Comparison of ENCODE assay signal across 9 mouse cellular contexts in genomic region chr13:95444291-95444690, GRCm38 (mm10). TPM values are rescaled to one million over a fixed set of nuclear protein-coding genes. Genes with fewer than 3 reads are reported as not detected.
A peak's percentile ranks its signal among the peaks of the same experiment; 100 is the strongest.
DNase-seq lines count a peak whose midpoint lies in the region; ATAC-seq lines count a peak whose summit lies in the region.
"Had no signal": no experiment of that assay in that cellular context is flagged by ENCODE, and none has a peak within 500 bp of the region (broad histone marks: within the 10 kb centered on the region; RNA-seq: fewer than 3 reads in every experiment).

No protein-coding gene starts in this region.

- peak overlapping the region; percentile 84 for H3K4me2 ChIP-seq in neural tube, embryonic 11.5 days (ENCODE audit: low read depth)
- peak overlapping the region; percentile 89 for H3K4me2 ChIP-seq in hindbrain, embryonic 11.5 days (replicated peaks; ENCODE audit: low read depth, low read length)

- H3K9ac ChIP-seq in neural tube, embryonic 11.5 days (ENCODE audit: low read length): no peak overlapping the region; the same call in 1 of the 2 replicates
- peak overlapping the region; percentile 8; the same call in 1 of the 2 replicates for H3K9ac ChIP-seq in hindbrain, embryonic 11.5 days (ENCODE audit: low read depth, low read length)
- H3K9ac ChIP-seq: liver, embryonic 15.5 days had no signal

- peaks cover 3% of the 10 kb centered on the region; the same call in 1 of the 2 replicates for H3K4me1 ChIP-seq in neural tube, embryonic 11.5 days (ENCODE audit: control insufficient read depth, insufficient read depth, low read length)
- H3K4me1 ChIP-seq in hindbrain, embryonic 11.5 days (replicated peaks; ENCODE audit: control insufficient read depth, insufficient read depth, low read length): peaks cover 3% of the 10 kb centered on the region
- H3K4me1 ChIP-seq in midbrain, embryonic 10.5 days: peaks cover 21% of the 10 kb centered on the region
- H3K4me1 ChIP-seq: liver, embryonic 15.5 days had no signal

- peaks cover 31% of the 10 kb centered on the region for H3K27me3 ChIP-seq in neural tube, embryonic 11.5 days (ENCODE audit: control insufficient read depth, insufficient read depth, low read length)
- H3K27me3 ChIP-seq in hindbrain, embryonic 11.5 days (ENCODE audit: control insufficient read depth, insufficient read depth, low read length): peaks cover 23% of the 10 kb centered on the region
- peaks cover 53% of the 10 kb centered on the region for H3K27me3 ChIP-seq in midbrain, embryonic 10.5 days (ENCODE audit: low read depth, poor library complexity, severe bottlenecking)

- no peaks in the 10 kb centered on the region for H3K9me3 ChIP-seq in neural tube, embryonic 11.5 days (ENCODE audit: control insufficient read depth, low read length)
- H3K9me3 ChIP-seq in hindbrain, embryonic 11.5 days (ENCODE audit: control insufficient read depth, low read length): no peaks in the 10 kb centered on the region
- H3K9me3 ChIP-seq in midbrain, embryonic 10.5 days (replicated peaks): no peaks in the 10 kb centered on the region
- H3K9me3 ChIP-seq: liver, embryonic 15.5 days had no signal

- DNase-seq in neural tube, embryonic 11.5 days (ENCODE audit: low spot score): no peak
- no peak for DNase-seq in neural tube, embryonic 10.5 days (ENCODE audit: extremely low spot score, low spot score)
- DNase-seq in hindbrain, embryonic 11.5 days (ENCODE audit: low spot score): no peak
- DNase-seq in midbrain, embryonic 10.5 days (ENCODE audit: low spot score): peak; percentile 39
- no peak for DNase-seq in thymus, postnatal 36 days
- DNase-seq in layer of hippocampus, adult 9-10 months (ENCODE audit: low spot score): no peak
- no peak for DNase-seq in thymus, postnatal 25 days

- H3K36me3 ChIP-seq in neural tube, embryonic 11.5 days (ENCODE audit: control insufficient read depth, insufficient read depth, low read length): no peaks in the 10 kb centered on the region
- no peaks in the 10 kb centered on the region for H3K36me3 ChIP-seq in hindbrain, embryonic 11.5 days (ENCODE audit: control insufficient read depth, insufficient read depth, low read length)
- no peaks in the 10 kb centered on the region for H3K36me3 ChIP-seq in midbrain, embryonic 10.5 days
- H3K36me3 ChIP-seq: liver, embryonic 15.5 days had no signal

- 10% methylated on average over 7 of the region's 7 CpGs for WGBS in neural tube, embryonic 11.5 days
- 16% methylated on average over 7 of the region's 7 CpGs for WGBS in hindbrain, embryonic 11.5 days
- WGBS in midbrain, embryonic 10.5 days: 11% methylated on average over 7 of the region's 7 CpGs

- H3K4me3 ChIP-seq in neural tube, embryonic 11.5 days (ENCODE audit: low read depth, low read length): peak overlapping the region; percentile 43; the same call in 1 of the 2 replicates
- peak overlapping the region; percentile 39 for H3K4me3 ChIP-seq in hindbrain, embryonic 11.5 days (ENCODE audit: low read depth, low read length)
- peak overlapping the region; percentile 62 for H3K4me3 ChIP-seq in midbrain, embryonic 10.5 days
- H3K4me3 ChIP-seq: liver, embryonic 15.5 days had no signal

- no peak for ATAC-seq in neural tube, embryonic 11.5 days (ENCODE audit: insufficient read depth, low FRiP score, low TSS enrichment)
- ATAC-seq in hindbrain, embryonic 11.5 days (ENCODE audit: low FRiP score): no peak
- ATAC-seq: Patski had no signal

- no peak overlapping the region for H3K27ac ChIP-seq in neural tube, embryonic 11.5 days (ENCODE audit: low read depth, low read length)
- H3K27ac ChIP-seq in hindbrain, embryonic 11.5 days (ENCODE audit: low read depth, low read length): no peak overlapping the region
- H3K27ac ChIP-seq in midbrain, embryonic 10.5 days (replicated peaks): peak overlapping the region; percentile 63
- H3K27ac ChIP-seq: liver, embryonic 15.5 days had no signal

RNA-seq across cellular contexts. Expression of gene Crhbp, which starts 0.4 kb away (rescaled TPM):
- 0.82 and 1.2 TPM in 2 replicates for polyA plus RNA-seq in neural tube, embryonic 11.5 days (2014; fragmentation: Nextera tagmentation; extraction: Ambion mirVana)
- 2.9 TPM in 2 replicates for polyA plus RNA-seq in hindbrain, embryonic 11.5 days (2014; fragmentation: Nextera tagmentation; extraction: Ambion mirVana)
- 1.4 and 1.8 TPM in 2 replicates for polyA plus RNA-seq in midbrain, embryonic 10.5 days (2016; fragmentation: Nextera tagmentation; extraction: Ambion mirVana)
- polyA plus RNA-seq: Patski had no signal

RNA-seq across cellular contexts. Expression of gene S100z, which starts 34.2 kb away (rescaled TPM):
- polyA plus RNA-seq in neural tube, embryonic 11.5 days (2014; fragmentation: Nextera tagmentation; extraction: Ambion mirVana): not detected in 2 replicates
- polyA plus RNA-seq in hindbrain, embryonic 11.5 days (2014; fragmentation: Nextera tagmentation; extraction: Ambion mirVana): not detected in 2 replicates
- polyA plus RNA-seq in midbrain, embryonic 10.5 days (2016; fragmentation: Nextera tagmentation; extraction: Ambion mirVana): not detected in 2 replicates
- polyA plus RNA-seq: liver, embryonic 15.5 days; Patski had no signal
